Mouse (Mus musculus): ENCODE measurements around the gene Lrrc46.

The Lrrc46 gene

DNA sequence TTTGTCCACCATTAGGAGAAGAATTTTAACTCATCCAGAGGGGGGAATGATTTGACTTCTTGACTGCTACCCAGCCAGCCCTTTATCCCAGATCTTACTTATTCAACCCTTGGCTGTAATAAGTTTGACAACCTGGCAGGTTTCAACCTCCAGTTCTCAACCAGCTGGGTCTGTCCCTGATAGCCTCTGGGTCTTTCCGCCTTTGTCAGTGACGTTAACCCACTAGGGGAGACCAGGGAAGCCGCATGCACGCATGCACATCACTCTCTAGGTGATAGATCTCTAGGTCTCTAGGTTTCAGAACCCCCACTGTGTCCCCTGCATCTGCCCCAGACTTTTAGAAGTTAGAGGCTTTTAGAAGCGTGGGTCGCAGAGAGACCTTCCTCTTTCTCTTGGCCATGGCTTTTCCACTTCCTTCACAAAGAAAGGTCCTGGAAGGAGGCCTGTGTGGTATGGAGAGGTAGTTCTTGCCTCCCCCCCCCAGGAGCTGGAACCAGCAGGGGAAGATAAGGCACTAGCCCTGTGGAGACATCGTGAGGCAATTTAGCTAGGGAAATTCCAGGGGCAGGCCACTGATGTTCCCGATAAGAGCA lies 31.9 kb downstream of the Lrrc46 start:
- no peak for DNase-seq

DNA sequence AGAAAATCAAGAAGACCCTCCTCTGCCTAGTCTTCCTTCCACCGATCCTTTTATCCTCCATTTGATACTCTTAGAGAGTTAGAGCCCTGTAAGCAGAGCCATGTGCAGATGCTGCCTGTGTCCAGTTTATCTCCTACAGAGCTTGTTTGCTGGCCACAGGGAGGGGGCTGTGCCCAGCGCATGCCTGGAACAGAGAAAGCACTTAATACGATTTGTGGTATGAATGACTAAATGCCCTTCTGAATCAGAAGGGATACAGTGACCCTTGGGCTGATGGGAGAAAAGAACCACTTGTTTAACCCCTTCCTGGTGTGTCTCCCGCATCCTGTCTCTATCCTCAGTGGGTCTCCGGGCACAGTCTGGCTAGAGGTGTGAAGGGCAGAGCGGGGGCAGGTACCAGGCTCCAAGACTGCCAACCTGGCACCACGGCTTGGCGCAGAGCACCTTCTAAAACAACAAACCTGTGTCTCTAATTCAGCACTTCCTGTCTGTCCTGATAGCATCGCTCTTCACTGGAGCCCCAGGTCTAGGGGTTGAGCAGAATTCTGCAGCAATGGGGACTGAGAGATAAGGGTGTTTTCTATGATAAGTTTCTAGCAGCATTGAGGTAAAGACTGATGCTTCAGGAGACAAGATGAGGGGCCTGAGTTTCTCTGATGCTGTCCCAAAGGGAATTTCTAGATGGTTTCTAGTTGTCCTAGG lies 34.0 kb downstream of the Lrrc46 start:
- no peak for DNase-seq

DNA sequence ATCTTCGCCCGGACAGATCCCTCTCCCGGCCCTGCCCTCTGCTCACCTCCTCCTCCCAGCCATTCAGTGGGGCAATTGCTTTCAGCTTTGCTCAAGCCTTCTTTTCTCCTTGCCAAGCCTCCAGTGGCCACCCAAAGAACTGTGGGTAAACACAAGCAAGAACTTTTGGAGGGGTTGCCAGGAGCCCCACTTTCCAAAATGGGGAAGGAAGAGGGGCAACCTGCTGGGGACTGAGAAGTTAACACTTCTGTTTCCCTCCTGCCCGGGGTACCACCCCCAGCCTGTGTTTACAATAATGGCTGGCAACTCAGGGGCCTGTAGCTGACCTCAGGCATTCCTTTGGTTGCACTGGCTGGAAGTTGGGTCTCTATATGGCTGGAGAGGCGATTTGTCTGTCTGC lies 38.0 kb downstream of the Lrrc46 start:
- no peak for DNase-seq

DNA sequence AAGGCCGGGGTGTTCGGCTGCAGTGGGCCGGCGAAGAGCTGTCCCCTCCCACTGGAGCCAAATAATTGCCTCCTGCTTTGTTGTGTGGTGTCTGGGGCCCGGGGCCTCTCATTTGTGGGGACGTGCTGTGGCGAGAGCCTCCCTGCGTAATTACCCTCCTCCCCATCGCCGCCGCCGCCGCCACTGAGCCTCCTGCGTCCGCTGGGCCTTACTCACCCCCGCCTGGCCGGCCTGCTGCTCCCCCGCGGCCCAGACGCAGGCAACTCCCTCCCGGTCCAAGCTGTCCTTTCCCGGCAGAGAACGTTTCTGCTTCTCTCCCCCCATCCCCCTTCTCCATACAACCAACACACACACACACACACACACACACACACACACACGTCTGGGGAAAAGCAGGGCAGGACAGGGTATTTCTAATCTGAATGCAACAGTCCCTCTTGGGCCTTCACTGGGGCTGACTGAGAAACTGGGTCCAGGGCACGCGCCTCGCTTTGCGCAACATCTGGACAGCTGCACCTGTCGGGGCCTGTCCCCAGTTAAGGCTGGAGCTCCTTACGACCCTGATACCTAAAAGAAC lies 43.7 kb downstream of the Lrrc46 start:
- DNase-seq = peak; percentile 68 to 75

DNA sequence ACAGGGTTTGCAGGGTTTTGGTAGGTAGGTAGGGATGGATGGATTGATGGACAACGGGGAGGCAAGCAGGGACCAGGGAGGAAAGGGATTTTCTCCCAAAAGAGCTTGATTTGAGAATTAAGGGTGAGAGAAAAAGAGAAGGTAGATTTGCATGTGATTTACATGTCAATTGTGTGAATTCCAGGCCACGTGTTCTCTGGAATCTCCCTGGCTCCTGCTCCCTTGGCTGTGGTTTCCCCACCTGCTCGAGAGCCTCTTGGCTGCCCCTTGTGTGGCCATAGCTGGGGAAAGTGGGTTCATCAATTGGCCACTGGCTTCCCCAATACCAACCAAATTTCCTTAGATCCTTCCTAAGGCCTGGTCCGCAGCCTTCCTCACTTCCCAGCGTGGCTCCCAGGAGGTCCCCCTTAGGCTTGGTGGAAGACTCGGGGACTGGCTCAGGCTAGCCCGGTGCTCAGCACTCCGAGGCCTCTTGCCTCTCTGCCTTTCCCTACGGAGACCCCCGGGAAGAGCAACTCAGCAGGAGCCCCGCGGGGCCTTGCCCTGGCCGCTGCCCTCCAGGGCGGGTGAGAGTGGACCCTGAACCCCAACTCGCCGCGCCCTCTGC lies 44.3 kb downstream of the Lrrc46 start:
- DNase-seq = no peak

DNA sequence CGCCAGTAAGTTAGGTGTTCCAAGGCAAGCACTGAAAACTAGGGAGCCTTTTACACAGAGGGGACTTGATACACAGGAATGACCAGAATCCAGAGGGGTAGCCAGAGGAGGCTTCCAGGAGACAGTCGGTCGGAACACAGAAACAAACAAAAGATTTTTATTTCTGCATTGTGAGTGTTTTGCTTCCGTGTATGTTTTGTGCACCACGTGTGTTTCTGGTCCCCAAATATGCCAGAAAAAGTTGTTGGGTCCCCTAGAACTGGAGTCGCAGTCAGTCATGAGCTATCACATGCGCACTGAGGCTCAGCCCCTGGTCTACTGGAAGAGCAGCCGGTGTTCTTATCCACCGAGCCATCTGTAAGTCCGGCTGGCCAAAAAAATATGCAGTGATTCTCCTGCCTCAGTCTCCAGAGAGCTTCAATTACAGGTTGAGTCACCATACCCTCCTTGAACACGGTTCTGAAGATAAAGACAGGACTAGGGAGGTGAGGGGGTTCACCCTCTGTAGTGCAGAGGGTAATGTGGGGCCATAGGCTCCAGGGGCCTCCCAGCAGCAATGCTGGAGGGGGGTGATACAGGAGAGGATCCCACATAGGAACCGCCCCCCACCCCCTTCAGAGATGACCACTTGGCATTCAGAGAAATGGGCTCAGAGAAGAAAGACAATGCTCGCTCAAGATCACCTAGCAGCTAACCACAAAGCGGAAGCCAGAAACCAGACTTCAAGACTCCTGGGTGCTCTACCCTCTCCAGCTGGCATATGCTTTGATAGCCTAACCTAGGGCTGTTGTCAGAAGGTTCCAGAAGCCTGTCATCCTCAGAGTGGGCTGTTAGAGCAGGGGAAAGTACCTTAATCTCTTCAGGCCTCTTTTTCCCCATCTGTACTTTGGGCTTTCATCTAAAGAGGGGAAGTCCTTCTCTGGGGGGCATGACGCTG lies 45.1 kb downstream of the Lrrc46 start:
- DNase-seq = no peak

DNA sequence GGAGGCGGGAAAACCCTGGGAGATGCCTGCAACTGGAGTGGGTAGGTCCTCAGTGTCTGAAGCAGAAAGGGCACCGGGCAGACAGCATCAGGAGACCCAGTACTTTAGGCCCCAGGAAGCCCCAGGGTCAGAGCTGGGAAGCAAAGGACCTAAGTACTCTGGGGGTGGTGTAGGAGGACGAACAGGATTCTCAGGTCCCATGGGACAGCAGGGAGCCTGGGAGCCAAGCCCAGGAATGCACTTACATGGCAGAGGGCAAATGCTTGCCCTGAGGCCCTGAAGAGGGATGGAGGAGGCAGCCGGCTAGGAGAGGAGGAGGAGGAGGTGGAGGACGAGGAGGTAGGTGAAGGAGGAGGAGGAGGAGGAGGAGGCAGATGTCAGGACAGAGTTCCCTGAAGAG lies 46.2 kb downstream of the Lrrc46 start:
- DNase-seq = no peak

DNA sequence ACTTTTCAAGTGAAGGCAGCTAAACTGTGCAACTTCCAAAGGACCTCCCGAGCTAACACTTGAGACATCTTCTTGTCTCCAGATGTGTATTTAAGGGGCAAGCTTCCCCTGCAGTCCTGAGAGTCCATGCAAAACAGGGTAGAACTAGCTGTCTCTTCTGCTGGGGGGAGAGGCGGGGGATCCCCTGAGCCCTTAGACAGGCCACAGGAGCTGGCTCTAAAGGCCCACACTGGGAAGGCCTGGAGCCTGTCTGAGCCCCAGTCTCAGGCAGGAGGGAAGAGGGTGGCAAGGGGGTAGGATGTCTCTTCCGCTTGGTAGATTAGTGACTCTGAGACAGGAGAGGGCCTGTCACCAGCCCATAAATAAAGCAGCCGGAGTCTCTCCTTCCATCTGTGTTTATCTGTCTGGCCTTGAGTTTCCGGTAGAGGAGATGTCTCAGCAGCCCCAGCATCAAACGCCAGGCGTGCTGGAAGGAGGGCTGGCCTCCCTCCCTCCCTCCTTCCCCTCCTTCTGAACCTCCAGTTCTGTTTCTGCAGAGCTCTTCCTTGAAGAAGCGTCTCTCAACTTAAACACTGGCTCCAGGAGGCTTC lies 48.4 kb downstream of the Lrrc46 start:
- no peak for DNase-seq

DNA sequence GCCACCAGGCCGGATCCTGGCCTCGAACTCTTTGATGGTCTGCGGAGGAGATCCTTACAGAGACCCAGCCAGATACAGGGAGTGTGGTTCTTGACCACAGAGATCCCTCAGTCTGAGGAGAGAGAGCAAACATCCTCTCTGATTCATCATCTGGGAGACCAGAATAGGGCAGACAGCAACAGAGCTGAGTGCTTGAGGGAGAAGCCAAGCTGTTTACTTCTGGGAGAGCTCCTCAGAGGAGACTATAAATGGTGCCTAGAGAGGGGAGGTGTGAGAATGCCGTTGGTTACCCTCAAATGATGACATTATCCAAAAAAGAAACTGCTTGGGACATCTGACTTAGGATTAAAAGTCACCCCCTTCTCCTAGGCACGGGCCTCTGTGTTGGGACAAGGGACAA lies 49.7 kb downstream of the Lrrc46 start:
- no peak for DNase-seq

DNA sequence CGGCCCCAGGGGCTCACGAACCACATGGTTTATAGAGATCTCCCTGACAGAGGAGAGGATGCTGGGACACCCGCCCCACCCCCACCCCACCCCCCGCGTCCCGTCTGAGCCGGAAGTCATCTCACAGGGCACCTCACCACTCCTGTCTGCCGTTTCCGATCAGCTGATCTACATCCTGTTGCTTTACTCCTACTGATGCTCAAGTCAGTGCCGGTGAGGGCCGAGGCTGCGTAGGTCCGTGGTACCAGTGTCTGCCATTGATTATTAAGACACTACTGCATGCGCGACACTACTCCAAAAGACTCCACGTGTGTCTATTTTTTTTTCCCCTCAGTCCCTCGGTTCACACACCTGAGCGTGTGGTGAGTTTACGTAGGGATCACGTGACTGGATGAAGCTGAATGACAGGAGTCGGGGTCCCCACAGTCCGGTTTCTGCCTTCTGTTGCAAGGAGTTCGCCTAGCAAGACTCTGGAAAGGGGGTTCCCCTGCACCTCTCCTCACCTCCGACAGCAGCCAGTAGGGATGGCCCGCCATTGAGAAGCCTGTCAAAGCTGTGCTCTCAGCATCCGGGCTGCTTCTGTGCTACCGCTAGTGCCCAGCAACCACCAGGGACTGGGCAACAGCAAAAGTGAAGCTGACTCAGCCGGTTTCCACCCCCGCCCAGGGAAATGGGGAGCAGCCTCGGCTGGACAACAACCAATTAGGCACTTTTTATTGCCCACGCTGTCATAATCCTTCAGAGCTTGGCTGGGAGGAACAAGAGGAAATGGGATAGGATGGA lies 53.1 kb downstream of the Lrrc46 start:
- DNase-seq = peak; percentile 30 to 33

DNA sequence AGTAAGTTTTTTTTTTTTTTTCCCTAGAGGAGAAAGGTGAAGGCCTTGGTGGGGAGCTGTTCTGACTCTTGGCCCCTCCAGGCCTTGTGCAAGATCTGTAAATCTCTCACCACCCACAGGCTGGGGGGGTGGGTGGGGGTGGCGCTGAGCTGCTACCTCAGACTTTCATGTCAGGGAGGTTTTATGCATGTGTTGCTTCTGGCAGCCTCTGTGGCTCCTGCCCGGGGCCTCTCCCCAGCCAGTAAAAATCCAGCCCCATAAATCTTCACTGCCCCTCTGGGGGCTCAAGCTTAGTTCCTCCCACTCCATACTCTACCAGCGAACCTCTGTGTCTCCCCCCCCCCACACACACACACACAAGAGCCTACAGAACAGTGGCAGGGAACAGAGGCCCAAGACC lies 54.7 kb downstream of the Lrrc46 start:
- DNase-seq = no peak

DNA sequence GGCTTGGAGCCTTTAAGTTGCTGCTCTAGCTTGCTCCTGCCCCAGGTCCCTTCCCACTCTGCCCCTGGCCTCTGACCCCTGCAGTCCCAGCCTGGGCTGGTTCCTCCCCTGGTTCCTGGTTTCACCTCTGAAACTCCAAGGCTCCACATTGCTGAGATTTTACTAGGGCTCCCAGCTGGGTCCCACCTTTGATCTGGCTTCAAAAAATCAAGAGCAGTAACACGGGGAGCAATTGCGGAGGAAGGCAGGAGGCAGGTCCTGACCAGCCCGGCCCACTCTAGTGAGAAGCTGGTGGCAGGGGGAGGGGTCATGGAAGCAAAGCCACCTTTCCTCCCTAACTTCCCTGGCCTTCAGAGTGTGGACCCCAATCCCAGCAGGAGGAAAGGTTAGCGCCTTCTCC lies 56.3 kb downstream of the Lrrc46 start:
- no peak for DNase-seq

Measured in cerebellum, postnatal 25 days (tissue).